Mouse (Mus musculus) bone marrow, adult 2 months (tissue): ENCODE measurements around the gene Atp13a3. TPM values are rescaled to one million over a fixed set of nuclear protein-coding genes. Genes with fewer than 3 reads are reported as not detected.
"Not testable (repeated sequence)": the region's sequence is repeated elsewhere in the genome, so short reads cannot be mapped to it uniquely, and the experiment has no call there.

Experiments used
- H3K27ac ChIP-seq: fragments of 200-500 bp; 2 replicates; pipeline ENCODE4 v1.5.1; 2012; ENCODE audit warnings: low read depth, mild to moderate bottlenecking, control low read depth, inconsistent platforms, low read length; ENCODE audit not compliant: control insufficient read depth, poor library complexity, insufficient read depth
- H3K4me1 ChIP-seq: fragments of 200-500 bp; 2 replicates; pipeline ENCODE4 v1.6.1; 2011; ENCODE audit warnings: low read length; ENCODE audit not compliant: control insufficient read depth, insufficient read depth
- H3K4me3 ChIP-seq: fragments of 200-500 bp; replicated peaks from 2 replicates; pipeline ENCODE3; 2011; ENCODE audit warnings: mild to moderate bottlenecking, low read depth, low read length, control low read depth; ENCODE audit not compliant: control insufficient read depth
- CTCF ChIP-seq: fragments of 200-500 bp; IDR thresholded peaks from 2 replicates; pipeline ENCODE4 v1.5.1; 2011; ENCODE audit warnings: low read length, control low read depth; ENCODE audit not compliant: control insufficient read depth, insufficient read depth
- POLR2A ChIP-seq: fragments of 200-500 bp; IDR thresholded peaks from 2 replicates; pipeline ENCODE4 v1.6.1; 2011; ENCODE audit warnings: low read depth, mild to moderate bottlenecking, control low read depth, low read length, borderline replicate concordance; ENCODE audit not compliant: control insufficient read depth
- WGBS: fragments of 180-500 bp; shearing (Covaris S2); methylation state at CpG from one replicate; pipeline ENCODE4 v1.1.7; 2018; 5-methylcytosine and 5-hydroxymethylcytosine counted together
- polyA plus RNA-seq: library from polyadenylated mRNA; stranded (reverse); fragments of >200 nt; gene quantifications from 2 replicates; pipeline ENCODE4 v1.2.4, GENCODE M21; 2011; ENCODE audit warnings: low replicate concordance; ENCODE audit not compliant: missing spikeins, insufficient read depth, insufficient read length

Atp13a3 gene
- polyA plus RNA-seq = 20.0 and 24.2 TPM in 2 replicates

- H3K27ac ChIP-seq = no peak within 1 kb of the TSS
- H3K4me1 ChIP-seq = no peaks in the 10 kb centered on the region; the same call in 1 of the 2 replicates
- no peak for TF ChIP-seq CTCF
- no peak for TF ChIP-seq POLR2A
- 71% methylated on average over 11 of the region's 11 CpGs for WGBS
- H3K4me3 ChIP-seq = no peak within 1 kb of the TSS
Measured at GRCm38 (mm10) chr16:30405925-30406670, at the start of gene Atp13a3. Atp13a3 (minus strand) TSS chr16:30405975.

GRCm38 (mm10) chr16:30453213-30453975, 47.6 kb upstream of the Atp13a3 start:
- peaks cover 2% of the 10 kb centered on the region for H3K4me1 ChIP-seq
- peak overlapping the region; percentile 48 for H3K27ac ChIP-seq
- 7% methylated on average over 5 of the region's 5 CpGs for WGBS
- TF ChIP-seq POLR2A (no peak), CTCF (no peak)
- no peak overlapping the region for H3K4me3 ChIP-seq

GRCm38 (mm10) chr16:30451174-30451573, 45.4 kb upstream of the Atp13a3 start:
- H3K4me1 ChIP-seq, H3K27ac ChIP-seq, H3K4me3 ChIP-seq: not testable (repeated sequence)
- 69% methylated on average over 2 of the region's 2 CpGs for WGBS

GRCm38 (mm10) chr16:30449017-30449416, 43.2 kb upstream of the Atp13a3 start:
- TF ChIP-seq CTCF = no peak
- no peak for TF ChIP-seq POLR2A
- Histone ChIP-seq H3K27ac (no peak overlapping the region), H3K4me3 (no peak overlapping the region), H3K4me1 (peaks cover 2% of the 10 kb centered on the region)
- 89% methylated on average over 1 of the region's 1 CpGs for WGBS

- H3K27ac ChIP-seq = no peak overlapping the region
- TF ChIP-seq CTCF = no peak
- TF ChIP-seq POLR2A = no peak
- peaks cover 1% of the 10 kb centered on the region for H3K4me1 ChIP-seq
- 81% methylated on average over 3 of the region's 3 CpGs for WGBS
- H3K4me3 ChIP-seq = no peak overlapping the region
Measured at GRCm38 (mm10) chr16:30448169-30448568, 42.4 kb upstream of the Atp13a3 start.

GRCm38 (mm10) chr16:30447642-30448041, 41.9 kb upstream of the Atp13a3 start:
- H3K4me1 ChIP-seq = no peaks in the 10 kb centered on the region

GRCm38 (mm10) chr16:30443411-30443810, 37.6 kb upstream of the Atp13a3 start:
- TF ChIP-seq POLR2A (no peak), CTCF (no peak)
- Histone ChIP-seq H3K4me1 (no peaks in the 10 kb centered on the region), H3K4me3 (no peak overlapping the region), H3K27ac (no peak overlapping the region)
- WGBS = 85% methylated on average over 8 of the region's 8 CpGs

More at GRCm38 (mm10) chr16:30447642-30448041, 41.9 kb upstream of the Atp13a3 start:
- Histone ChIP-seq H3K27ac (no peak overlapping the region), H3K4me3 (no peak overlapping the region)
- no peak for TF ChIP-seq CTCF
- 47% methylated on average over 4 of the region's 4 CpGs for WGBS

- Histone ChIP-seq H3K4me1 (no peaks in the 10 kb centered on the region), H3K27ac (no peak overlapping the region), H3K4me3 (no peak overlapping the region)
- WGBS = 88% methylated on average over 2 of the region's 2 CpGs
- TF ChIP-seq CTCF (no peak), POLR2A (no peak)
Measured at GRCm38 (mm10) chr16:30442451-30442850, 36.7 kb upstream of the Atp13a3 start.
